Mouse (Mus musculus) urinary bladder, postnatal 36 days (tissue): Measurements from ENCODE around the gene Garnl3.
"Not testable (repeated sequence)": the region's sequence is repeated elsewhere in the genome, so short reads cannot be mapped to it uniquely, and the experiment has no call there.

Experiments used
- DNase-seq, 2 experiments: peaks; one replicate each; pipeline ENCODE4 v3.0.0; 2022; ENCODE audit warnings: low spot score in 2 of 2, mixed read lengths in 1 of 2

The Garnl3 gene

GRCm38 (mm10) chr2:33032391-33033062, 98.9 kb downstream of the Garnl3 start:
- no peak for DNase-seq

GRCm38 (mm10) chr2:33025040-33025439, 106.4 kb downstream of the Garnl3 start:
- DNase-seq = no peak

GRCm38 (mm10) chr2:33024564-33024963, 106.9 kb downstream of the Garnl3 start:
- no peak for DNase-seq

- no peak for DNase-seq
Measured at GRCm38 (mm10) chr2:33022846-33023245, 108.6 kb downstream of the Garnl3 start.

GRCm38 (mm10) chr2:33018026-33018425, 113.4 kb downstream of the Garnl3 start:
- peak; percentile 34 to 59 for DNase-seq

GRCm38 (mm10) chr2:33017191-33017590, 114.3 kb downstream of the Garnl3 start:
- no peak for DNase-seq

GRCm38 (mm10) chr2:33014877-33015276, 116.6 kb downstream of the Garnl3 start:
- DNase-seq = no peak

- DNase-seq = not testable (repeated sequence)
Measured at GRCm38 (mm10) chr2:33009055-33009454, 122.4 kb downstream of the Garnl3 start.

- no peak for DNase-seq
Measured at GRCm38 (mm10) chr2:33005041-33005440, 126.4 kb downstream of the Garnl3 start.

GRCm38 (mm10) chr2:33002144-33002543, 129.3 kb downstream of the Garnl3 start:
- no peak for DNase-seq

GRCm38 (mm10) chr2:32999752-33000151, 131.7 kb downstream of the Garnl3 start:
- no peak for DNase-seq

- no peak for DNase-seq
Measured at GRCm38 (mm10) chr2:32997792-32998191, 133.7 kb downstream of the Garnl3 start.

GRCm38 (mm10) chr2:32997081-32997480, 134.4 kb downstream of the Garnl3 start:
- no peak for DNase-seq

GRCm38 (mm10) chr2:32992130-32992529, 139.3 kb downstream of the Garnl3 start:
- no peak for DNase-seq

GRCm38 (mm10) chr2:32990167-32990832, 141.2 kb downstream of the Garnl3 start:
- no peak for DNase-seq

GRCm38 (mm10) chr2:32989376-32989775, 142.1 kb downstream of the Garnl3 start:
- no peak for DNase-seq

- DNase-seq = no peak
Measured at GRCm38 (mm10) chr2:32985844-32986243, 145.6 kb downstream of the Garnl3 start.

GRCm38 (mm10) chr2:32983617-32984016, 147.8 kb downstream of the Garnl3 start:
- DNase-seq = no peak

GRCm38 (mm10) chr2:32982700-32983099, 148.8 kb downstream of the Garnl3 start:
- no peak for DNase-seq

- DNase-seq = peak; percentile 79 to 91
Measured at GRCm38 (mm10) chr2:32981725-32982271, 149.7 kb downstream of the Garnl3 start, which contains the start of gene Slc2a8. TSS of gene Slc2a8 (minus strand) at chr2:32982083.

- no peak for DNase-seq
Measured at GRCm38 (mm10) chr2:32981281-32981680, 150.2 kb downstream of the Garnl3 start.

GRCm38 (mm10) chr2:32979675-32980074, 151.8 kb downstream of the Garnl3 start:
- DNase-seq = no peak

- no peak for DNase-seq
Measured at GRCm38 (mm10) chr2:32978675-32979074, 152.8 kb downstream of the Garnl3 start.
